Mouse (Mus musculus) induced T-regulatory cell, adult 2 months (primary cell): ENCODE data around the gene Sema7a.

Experiments
- DNase-seq: peaks from one replicate; pipeline ENCODE4 v3.0.0-alpha.2; 2012; ENCODE audit warnings: low read depth

The Sema7a gene

GRCm38 (mm10) chr9:58011027-58011426 lies 71.1 kb downstream of the Sema7a start:
- DNase-seq = no peak

GRCm38 (mm10) chr9:58011552-58011951 lies 71.6 kb downstream of the Sema7a start:
- no peak for DNase-seq
